Mouse (Mus musculus) intestine, postnatal 0 days (tissue): ENCODE measurements around the gene Scarb1. TPM values are rescaled to one million over a fixed set of nuclear protein-coding genes. Genes with fewer than 3 reads are reported as not detected.
"Not testable (repeated sequence)": the region's sequence is repeated elsewhere in the genome, so short reads cannot be mapped to it uniquely, and the experiment has no call there.

Source experiments
- ATAC-seq: fragments of 200-750 bp; cut with Nextera tagmentation; 2 replicates; pipeline ENCODE4 v1.8.0; 2017; ENCODE audit warnings: mild to moderate bottlenecking, moderate TSS enrichment, moderate library complexity
- H3K27ac ChIP-seq: fragments of 300-500 bp; sonication (generic); 2 replicates; pipeline ENCODE4 v1.5.1; 2014; ENCODE audit warnings: mild to moderate bottlenecking, low read depth, low read length, moderate library complexity
- H3K27me3 ChIP-seq: fragments of 300-500 bp; sonication (generic); replicated peaks from 2 replicates; pipeline ENCODE4 v1.6.1; 2014; ENCODE audit warnings: low read length, mixed read lengths; ENCODE audit not compliant: control insufficient read depth, insufficient read depth
- H3K36me3 ChIP-seq: fragments of 300-500 bp; sonication (generic); 2 replicates; pipeline ENCODE4 v1.6.1; 2014; ENCODE audit warnings: mild to moderate bottlenecking, moderate library complexity; ENCODE audit not compliant: control insufficient read depth, insufficient read depth
- H3K4me1 ChIP-seq: fragments of 300-500 bp; sonication (generic); replicated peaks from 2 replicates; pipeline ENCODE4 v1.6.1; 2014; ENCODE audit warnings: antibody characterized with exemption, low read length, mixed read lengths; ENCODE audit not compliant: control insufficient read depth, insufficient read depth
- H3K4me2 ChIP-seq: fragments of 300-500 bp; sonication (generic); replicated peaks from 2 replicates; pipeline ENCODE4 v1.6.1; 2014; ENCODE audit warnings: low read depth, mild to moderate bottlenecking, moderate library complexity
- H3K4me3 ChIP-seq: fragments of 300-500 bp; sonication (generic); 2 replicates; pipeline ENCODE4 v1.5.1; 2014; ENCODE audit warnings: low read depth, low read length
- H3K9ac ChIP-seq: fragments of 300-500 bp; sonication (generic); 2 replicates; pipeline ENCODE4 v1.6.1; 2014; ENCODE audit warnings: mild to moderate bottlenecking, low read depth, low read length
- H3K9me3 ChIP-seq: fragments of 300-500 bp; sonication (generic); 2 replicates; pipeline ENCODE4 v1.6.1; 2016; ENCODE audit warnings: mixed run types; ENCODE audit not compliant: control insufficient read depth
- CTCF ChIP-seq: sonication (generic); IDR thresholded peaks from 2 replicates; pipeline ENCODE4 v1.5.1; 2016; ENCODE audit warnings: low read depth, mild to moderate bottlenecking, control low read depth, antibody characterized with exemption, moderate library complexity
- WGBS: fragments of 180-500 bp; shearing (Covaris S2); extraction: QIAGEN DNeasy Blood & Tissue Kit; methylation state at CpG from one replicate; pipeline ENCODE4 v1.1.7; 2014; 5-methylcytosine and 5-hydroxymethylcytosine counted together
- polyA plus RNA-seq: library from polyadenylated mRNA; unstranded; fragments of >200 nt; fragmentation: Nextera tagmentation; extraction: Ambion mirVana; gene quantifications from 2 replicates; pipeline ENCODE4 v1.2.1, GENCODE M21; 2015

Gene Scarb1
- polyA plus RNA-seq = 26.5 TPM in 2 replicates

DNA sequence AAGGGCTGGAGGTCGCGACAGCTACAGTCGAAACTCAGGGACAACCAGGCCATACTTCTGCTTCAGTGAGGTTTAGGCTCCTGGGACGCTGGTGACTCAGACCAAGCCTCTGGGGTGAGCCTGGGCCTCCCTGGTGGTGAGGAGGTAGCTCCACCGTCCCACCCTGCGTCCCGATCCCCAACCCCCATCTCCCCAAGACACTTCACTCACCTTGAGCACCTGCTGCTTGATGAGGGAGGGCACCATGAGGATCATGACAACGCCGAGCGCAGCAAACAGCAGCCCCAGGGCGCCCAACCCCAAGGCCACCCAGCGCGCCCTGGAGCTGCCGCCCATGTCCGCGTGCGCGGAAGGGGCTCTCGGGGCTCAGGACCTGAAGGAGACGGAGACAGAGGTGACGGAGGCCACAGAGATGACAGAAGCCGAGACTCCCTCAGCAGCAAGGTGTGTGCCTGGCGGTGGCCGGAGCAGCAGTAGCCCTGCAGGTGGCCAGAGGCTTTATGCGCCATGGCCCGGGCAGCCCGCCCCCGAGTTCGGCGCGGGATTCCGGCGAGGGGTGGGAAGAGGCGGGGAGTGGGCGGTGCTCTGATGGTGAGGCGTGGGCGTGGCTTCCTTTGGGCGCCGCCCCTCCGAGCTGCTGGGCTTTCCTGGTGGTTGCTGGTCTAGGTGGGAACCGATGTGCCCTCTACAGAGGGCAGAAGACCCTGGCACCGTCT is at the start of gene Scarb1:
Gene Scarb1 (minus strand): TSS at position 548 of the 716 bp plus-strand sequence.
- TF ChIP-seq CTCF = 0 out of 2 replicates have a peak, but pooled peaks have one; percentile 1
- Histone ChIP-seq H3K4me2 (peak within 1 kb of the TSS; percentile 99), H3K9ac (peak within 1 kb of the TSS; percentile 71), H3K4me1 (0 out of 2 replicates have a peak, but pooled peaks cover 3% of the 10 kb centered on the region), H3K9me3 (no peaks in the 10 kb centered on the region), H3K27ac (peak within 1 kb of the TSS; percentile 60; the same call in 1 of the 2 replicates), H3K36me3 (no peaks in the 10 kb centered on the region), H3K4me3 (peak within 1 kb of the TSS; percentile 74), H3K27me3 (no peaks in the 10 kb centered on the region)
- 0% methylated on average over 41 of the region's 42 CpGs for WGBS
- peak; percentile 62 for ATAC-seq

- H3K9me3 ChIP-seq = no peaks in the 10 kb centered on the region
- WGBS = under 1% methylated on average over 69 of the region's 69 CpGs
- peak within 1 kb of the TSS; percentile 90 for H3K4me2 ChIP-seq
- peaks cover 20% of the 10 kb centered on the region for H3K36me3 ChIP-seq
- peak; percentile 48 for ATAC-seq
- peak within 1 kb of the TSS; percentile 99 for H3K27ac ChIP-seq
- 0 out of 2 replicates have a peak, but pooled peaks cover 13% of the 10 kb centered on the region for H3K4me1 ChIP-seq
- peak; percentile 14; the same call in 1 of the 2 replicates for TF ChIP-seq CTCF
- H3K27me3 ChIP-seq = no peaks in the 10 kb centered on the region
- peak within 1 kb of the TSS; percentile 100 for H3K4me3 ChIP-seq
- H3K9ac ChIP-seq = peak within 1 kb of the TSS; percentile 100
Observed at GRCm38 (mm10) chr5:125389579-125390441, 48.9 kb upstream of the Scarb1 start, which contains the start of gene Ubc. Gene Ubc (minus strand): TSS chr5:125390202.

DNA sequence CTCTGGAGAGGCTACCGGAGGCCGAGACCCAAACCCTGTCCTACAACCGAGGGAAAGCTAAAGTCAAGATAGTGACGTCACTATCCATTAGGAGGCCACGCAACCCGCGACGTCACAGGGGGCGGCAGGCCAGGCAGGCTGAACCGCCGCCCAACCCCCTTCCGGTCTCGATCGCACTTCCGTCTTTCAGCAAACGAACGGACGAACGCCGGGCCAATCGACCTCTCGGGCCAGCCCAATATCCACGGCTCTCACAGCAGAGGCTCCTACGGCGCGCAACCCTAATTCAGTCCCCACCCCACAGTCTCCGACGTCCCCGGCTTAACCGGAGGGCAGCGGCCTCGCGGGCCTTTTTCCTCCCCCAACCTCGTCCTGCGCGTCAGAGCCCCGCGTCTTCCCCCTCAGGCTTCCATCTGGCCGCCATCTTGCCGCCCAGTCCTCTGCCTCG is 48.3 kb upstream of the Scarb1 start, which contains the start of gene Gm10382:
Gene Gm10382 (plus strand): TSS at position 192 of the 448 bp plus-strand sequence.
- Histone ChIP-seq H3K36me3 (peaks cover 25% of the 10 kb centered on the region), H3K27ac (peak within 1 kb of the TSS; percentile 99), H3K4me1 (0 out of 2 replicates have a peak, but pooled peaks cover 9% of the 10 kb centered on the region), H3K9me3 (no peaks in the 10 kb centered on the region), H3K4me3 (peak within 1 kb of the TSS; percentile 100), H3K9ac (peak within 1 kb of the TSS; percentile 100), H3K4me2 (peak within 1 kb of the TSS; percentile 90), H3K27me3 (no peaks in the 10 kb centered on the region)
- peak; percentile 10 for ATAC-seq
- no peak for TF ChIP-seq CTCF
- WGBS = under 1% methylated on average over 41 of the region's 41 CpGs

DNA sequence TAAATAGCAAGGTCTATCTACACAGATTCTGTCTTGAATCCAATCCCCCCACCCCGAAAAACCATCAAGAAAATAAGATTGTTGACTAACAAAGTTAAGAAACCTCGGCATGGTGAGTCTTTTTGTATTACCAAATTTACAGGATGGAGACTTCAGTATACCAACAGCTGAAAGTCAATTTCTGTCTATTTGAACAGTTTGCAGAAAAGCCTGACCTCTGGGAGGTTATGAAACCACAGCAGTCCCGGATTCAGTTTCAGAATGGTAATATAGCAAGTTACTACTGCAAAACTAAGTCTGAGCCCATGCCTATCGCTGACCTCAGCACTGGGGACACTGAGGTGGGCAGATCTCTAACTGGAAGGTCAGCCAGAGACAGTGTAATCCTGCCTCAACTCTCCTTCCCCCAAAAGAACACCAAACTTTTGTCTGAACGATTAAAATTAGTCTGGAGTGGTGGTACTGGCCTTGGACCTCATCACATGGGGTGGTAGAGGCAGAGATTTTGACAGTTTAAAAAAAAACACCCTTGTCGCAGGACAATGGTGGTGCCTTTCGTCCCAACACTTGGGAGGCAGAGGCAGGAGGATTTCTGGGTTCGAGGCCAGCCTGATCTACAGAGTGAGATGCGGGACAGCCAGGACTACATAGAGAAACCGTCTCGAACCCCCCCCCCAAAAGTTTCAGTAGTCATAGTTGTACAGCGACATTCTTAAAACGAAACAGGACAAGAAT is 47.6 kb upstream of the Scarb1 start:
- H3K27ac ChIP-seq = peak overlapping the region; percentile 99
- TF ChIP-seq CTCF = no peak
- H3K9me3 ChIP-seq = no peaks in the 10 kb centered on the region
- H3K4me1 ChIP-seq = 0 out of 2 replicates have a peak, but pooled peaks cover 5% of the 10 kb centered on the region
- H3K27me3 ChIP-seq = no peaks in the 10 kb centered on the region
- H3K36me3 ChIP-seq = peaks cover 25% of the 10 kb centered on the region
- 16% methylated on average over 13 of the region's 13 CpGs for WGBS
- H3K4me2 ChIP-seq = peak overlapping the region; percentile 90
- H3K9ac ChIP-seq = peak overlapping the region; percentile 100
- ATAC-seq = no peak
- H3K4me3 ChIP-seq = peak overlapping the region; percentile 100

- 90% methylated on average over 5 of the region's 6 CpGs for WGBS
- H3K36me3 ChIP-seq = peaks cover 25% of the 10 kb centered on the region
- not testable (repeated sequence) for H3K4me1 ChIP-seq, H3K27ac ChIP-seq, ATAC-seq, H3K9ac ChIP-seq, H3K4me3 ChIP-seq, H3K27me3 ChIP-seq, H3K9me3 ChIP-seq
- H3K4me2 ChIP-seq = 0 out of 2 replicates have a peak overlapping the region, but pooled peaks have one; percentile 30
Observed at GRCm38 (mm10) chr5:125387295-125387694, 46.4 kb upstream of the Scarb1 start.
